Mouse (Mus musculus) olfactory bulb, adult 2 months (tissue): ENCODE measurements around the gene Rps29. TPM values are rescaled to one million over a fixed set of nuclear protein-coding genes. Genes with fewer than 3 reads are reported as not detected.

Experiments used
- H3K27ac ChIP-seq: fragments of 200-500 bp; 2 replicates; pipeline ENCODE4 v1.5.1; 2012; ENCODE audit warnings: low read depth, low read length; ENCODE audit not compliant: insufficient read depth
- H3K4me1 ChIP-seq: fragments of 200-500 bp; 2 replicates; pipeline ENCODE4 v1.6.1; 2012; ENCODE audit warnings: low read length; ENCODE audit not compliant: control insufficient read depth, insufficient read depth
- H3K4me3 ChIP-seq: fragments of 200-500 bp; 2 replicates; pipeline ENCODE4 v1.5.1; 2012; ENCODE audit warnings: mild to moderate bottlenecking, low read depth, low read length, moderate library complexity; ENCODE audit not compliant: insufficient read depth
- CTCF ChIP-seq: fragments of 200-500 bp; IDR thresholded peaks from 2 replicates; pipeline ENCODE4 v1.5.1; 2012; ENCODE audit warnings: low read depth, mild to moderate bottlenecking, low read length, moderate library complexity; ENCODE audit not compliant: insufficient read depth
- POLR2A ChIP-seq: fragments of 200-500 bp; IDR thresholded peaks from 2 replicates; pipeline ENCODE4 v1.6.1; 2012; ENCODE audit warnings: mild to moderate bottlenecking, low read depth, low read length, moderate library complexity; ENCODE audit not compliant: insufficient read depth
- WGBS: fragments of 180-500 bp; shearing (Covaris S2); methylation state at CpG from one replicate; pipeline ENCODE4 v1.1.7; 2018; 5-methylcytosine and 5-hydroxymethylcytosine counted together
- polyA plus RNA-seq: library from polyadenylated mRNA; stranded (reverse); fragments of >200 nt; gene quantifications from 2 replicates; pipeline ENCODE4 v1.2.4, GENCODE M21; 2012; ENCODE audit warnings: low replicate concordance; ENCODE audit not compliant: missing spikeins, insufficient read depth, insufficient read length

Rps29 gene
- polyA plus RNA-seq, 1 experiment, result not detected

DNA sequence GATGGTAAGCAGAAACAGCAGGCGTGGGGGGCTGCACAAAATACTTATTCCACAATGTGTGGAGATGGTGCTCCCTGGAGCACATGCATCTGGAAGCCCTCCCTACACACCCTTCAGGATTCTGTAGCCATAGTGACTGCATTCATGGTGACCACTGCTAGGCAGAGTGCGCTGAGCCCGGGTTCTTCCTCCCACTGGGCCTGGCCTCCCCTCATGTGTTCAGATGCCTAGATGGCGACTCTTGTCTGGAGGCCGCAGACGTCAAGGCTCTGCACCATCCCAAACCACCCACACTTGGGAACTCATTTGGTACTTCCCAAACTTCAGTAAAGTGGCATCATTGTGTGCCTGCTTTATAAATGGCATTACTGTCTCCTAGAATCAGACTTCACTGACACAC lies 15.5 kb downstream of the Rps29 start:
- 82% methylated on average over 6 of the region's 6 CpGs for WGBS
- Histone ChIP-seq H3K27ac (no peak overlapping the region), H3K4me3 (no peak overlapping the region), H3K4me1 (no peaks in the 10 kb centered on the region)
- no peak for TF ChIP-seq POLR2A
- no peak for TF ChIP-seq CTCF

DNA sequence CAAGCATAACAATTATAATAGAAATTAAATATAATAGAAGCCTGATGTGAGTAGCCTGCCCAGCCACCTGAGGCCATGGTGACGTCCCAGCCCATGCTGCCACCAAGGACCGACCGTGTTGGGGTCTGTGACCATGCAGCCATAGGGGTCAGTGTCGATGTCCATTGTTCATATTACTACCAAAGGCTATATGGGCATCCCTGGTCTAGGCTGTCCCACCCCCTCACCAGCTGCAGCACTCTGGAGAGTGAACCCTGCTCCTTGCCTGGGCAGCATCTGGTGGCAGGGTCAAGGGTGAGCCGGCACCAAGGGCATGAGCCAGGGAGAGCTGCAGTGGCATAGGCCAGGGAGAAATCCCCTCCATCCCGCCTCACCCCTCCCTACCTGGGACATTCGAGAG lies 19.1 kb downstream of the Rps29 start:
- Histone ChIP-seq H3K4me1 (no peaks in the 10 kb centered on the region), H3K27ac (no peak overlapping the region), H3K4me3 (no peak overlapping the region)
- TF ChIP-seq CTCF (no peak), POLR2A (no peak)
- 92% methylated on average over 7 of the region's 7 CpGs for WGBS

DNA sequence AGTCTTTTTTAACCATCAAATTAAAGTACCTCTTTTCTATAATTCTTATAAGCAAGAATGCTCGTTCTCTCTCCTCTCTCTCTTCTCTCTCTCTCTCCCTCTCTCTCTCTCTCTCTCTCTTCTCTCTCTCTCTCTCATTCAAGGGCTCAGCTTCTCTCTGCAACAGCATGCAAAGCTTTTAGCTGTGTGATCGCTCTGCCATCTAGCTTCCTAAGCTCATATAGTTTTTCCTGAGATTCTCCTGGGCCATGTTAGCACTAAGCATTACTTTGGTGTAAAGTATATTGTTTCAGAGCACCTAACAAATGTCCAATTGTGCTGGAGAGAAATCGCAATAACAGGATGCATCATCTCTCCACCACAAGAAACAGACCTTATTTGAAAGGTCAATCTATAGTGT lies 19.8 kb downstream of the Rps29 start:
- H3K4me3 ChIP-seq, result no peak overlapping the region
- 91% methylated on average over 3 of the region's 3 CpGs for WGBS
- no peak for TF ChIP-seq CTCF
- no peak for TF ChIP-seq POLR2A
- H3K4me1 ChIP-seq, result no peaks in the 10 kb centered on the region
- no peak overlapping the region for H3K27ac ChIP-seq

DNA sequence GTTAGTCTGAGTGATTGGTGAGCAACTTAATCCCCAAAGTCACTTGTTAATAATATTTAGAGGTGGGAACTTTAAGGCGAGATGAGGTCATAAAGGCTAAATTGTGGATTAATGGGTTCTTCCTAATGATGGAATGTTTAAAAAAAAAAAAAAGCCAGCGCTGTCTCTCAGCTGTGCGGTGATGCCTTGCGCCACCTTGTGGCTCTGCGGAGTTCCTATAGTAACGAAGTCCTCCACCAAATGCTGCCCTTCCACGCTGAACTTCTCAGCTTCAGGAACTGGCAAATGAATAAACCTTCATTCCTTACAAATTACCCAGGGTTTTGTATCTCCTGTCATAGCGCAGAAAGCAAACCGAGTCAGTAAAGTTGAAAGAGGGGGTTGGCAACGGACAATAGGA lies 27.0 kb downstream of the Rps29 start:
- no peak overlapping the region for H3K4me3 ChIP-seq
- 10% methylated on average over 10 of the region's 10 CpGs for WGBS
- peak; percentile 56 for TF ChIP-seq CTCF
- no peak for TF ChIP-seq POLR2A
- H3K4me1 ChIP-seq, result no peaks in the 10 kb centered on the region
- H3K27ac ChIP-seq, result no peak overlapping the region

DNA sequence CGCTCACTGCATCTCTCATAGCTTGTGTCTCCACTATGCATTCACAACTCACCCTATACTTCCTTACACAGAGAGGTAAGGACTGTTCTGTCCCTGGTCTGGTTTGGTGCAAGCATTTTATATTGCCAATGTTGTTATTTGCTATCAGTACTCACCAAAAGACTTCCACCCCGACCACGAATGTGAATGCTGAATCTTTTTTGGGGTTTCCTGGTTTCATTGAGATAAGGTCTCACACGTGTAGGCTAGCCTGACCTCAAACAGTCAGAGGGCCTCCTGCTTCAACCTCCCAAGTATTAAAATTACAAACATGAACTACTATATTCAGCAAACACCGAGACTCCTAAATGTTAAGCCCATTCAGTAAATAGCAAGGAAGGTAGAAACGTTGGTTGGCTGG lies 27.7 kb downstream of the Rps29 start:
- H3K4me1 ChIP-seq, result no peaks in the 10 kb centered on the region
- H3K4me3 ChIP-seq, result no peak overlapping the region
- WGBS, result 91% methylated on average over 6 of the region's 6 CpGs
- no peak overlapping the region for H3K27ac ChIP-seq
- TF ChIP-seq CTCF (no peak), POLR2A (no peak)

DNA sequence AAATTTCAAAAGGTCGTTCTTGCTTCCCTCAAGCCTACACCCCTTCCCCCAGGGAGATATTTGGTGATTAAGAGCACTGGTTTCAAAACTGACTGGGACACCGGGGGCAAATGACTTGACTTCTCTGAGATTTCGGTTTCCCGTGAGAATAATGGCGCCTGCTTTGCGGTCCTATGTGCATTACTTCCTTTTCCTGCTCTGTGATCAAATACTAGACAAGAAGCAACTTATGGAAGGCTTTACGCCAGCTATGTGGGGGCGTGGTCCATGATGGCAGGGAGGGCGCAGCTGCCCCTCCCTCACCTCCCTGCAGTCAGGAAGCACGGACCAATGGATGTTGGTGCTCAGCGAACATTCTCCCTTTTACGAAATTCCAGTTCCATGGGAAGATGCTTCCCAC lies 28.5 kb downstream of the Rps29 start:
- H3K4me3 ChIP-seq, result no peak overlapping the region
- WGBS, result 79% methylated on average over 12 of the region's 12 CpGs
- no peaks in the 10 kb centered on the region for H3K4me1 ChIP-seq
- TF ChIP-seq CTCF (no peak), POLR2A (no peak)
- no peak overlapping the region for H3K27ac ChIP-seq

DNA sequence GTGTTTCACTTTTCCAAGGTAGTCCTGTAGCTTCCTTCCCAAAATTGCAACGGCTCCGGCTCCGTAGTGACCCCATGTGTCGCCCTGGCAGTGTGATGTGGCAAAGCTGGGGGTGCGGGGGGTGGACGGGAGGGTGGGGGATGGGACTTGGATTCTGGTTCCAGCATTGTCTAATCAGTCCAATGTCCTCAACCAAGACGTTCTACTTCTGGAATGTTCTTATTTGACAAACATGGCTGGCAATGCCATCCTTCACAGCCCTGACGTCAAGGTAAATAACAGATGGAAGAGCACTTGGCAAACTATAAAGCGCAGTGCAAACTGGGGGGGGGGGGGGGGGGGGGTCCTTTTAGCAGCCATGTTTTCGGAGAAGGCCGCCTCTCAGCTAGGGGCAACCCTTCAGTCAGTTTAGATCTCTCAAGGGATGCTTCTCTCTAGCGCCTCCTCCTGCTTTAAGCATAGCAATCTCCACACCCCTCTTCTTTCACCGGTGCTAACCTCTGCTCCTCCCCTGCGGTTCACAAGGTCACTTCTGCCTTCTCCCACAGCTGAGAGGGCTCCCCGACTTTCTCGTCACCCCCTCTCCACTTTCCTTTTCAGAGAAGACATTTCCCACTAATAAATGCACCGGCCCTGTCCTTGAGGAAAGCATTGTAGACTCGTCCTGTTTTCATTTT lies 29.2 kb downstream of the Rps29 start:
- 54% methylated on average over 18 of the region's 18 CpGs for WGBS
- H3K4me1 ChIP-seq, result no peaks in the 10 kb centered on the region
- no peak overlapping the region for H3K4me3 ChIP-seq
- H3K27ac ChIP-seq, result no peak overlapping the region
- no peak for TF ChIP-seq CTCF

DNA sequence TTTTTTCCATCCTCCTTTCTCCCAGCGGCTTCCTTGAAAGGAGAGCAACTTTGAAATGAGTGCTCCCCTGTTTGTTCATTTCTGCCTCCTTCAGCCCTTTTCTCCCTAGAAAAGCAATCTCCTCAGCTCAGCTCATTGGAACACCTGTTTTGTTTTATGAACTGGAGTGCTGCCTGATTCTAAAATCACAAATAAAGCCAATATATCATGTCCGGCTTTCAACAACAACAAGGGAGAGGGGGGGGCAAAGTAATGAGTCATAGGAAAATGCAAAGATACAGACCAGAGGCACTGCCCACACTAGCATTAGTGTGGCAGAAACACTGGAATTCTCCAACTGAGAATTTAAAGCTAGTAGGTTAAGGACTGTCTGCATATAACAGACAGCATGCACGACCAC lies 31.4 kb downstream of the Rps29 start:
- TF ChIP-seq CTCF (no peak), POLR2A (no peak)
- Histone ChIP-seq H3K27ac (no peak overlapping the region), H3K4me3 (no peak overlapping the region), H3K4me1 (no peaks in the 10 kb centered on the region)
- 70% methylated on average over 3 of the region's 3 CpGs for WGBS

DNA sequence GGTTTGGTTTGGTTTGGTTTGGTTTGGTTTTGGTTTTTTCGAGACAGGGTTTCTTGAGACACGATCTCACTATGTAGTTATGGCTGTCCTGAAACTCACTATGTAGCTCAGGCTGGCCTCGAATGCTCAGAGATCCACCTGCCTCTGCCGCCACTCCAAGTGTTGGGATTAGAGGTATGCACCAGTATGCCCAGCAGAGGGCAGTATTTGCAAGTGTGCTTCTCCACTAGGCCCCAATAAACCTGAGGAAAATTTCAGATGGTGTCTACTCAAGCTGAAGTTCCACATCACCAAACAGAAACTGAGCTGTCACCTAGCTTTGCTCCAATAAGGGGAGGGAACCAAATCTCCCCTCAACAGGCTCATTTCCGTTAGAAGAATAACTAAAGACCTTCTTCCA lies 31.8 kb downstream of the Rps29 start:
- 88% methylated on average over 5 of the region's 5 CpGs for WGBS

DNA sequence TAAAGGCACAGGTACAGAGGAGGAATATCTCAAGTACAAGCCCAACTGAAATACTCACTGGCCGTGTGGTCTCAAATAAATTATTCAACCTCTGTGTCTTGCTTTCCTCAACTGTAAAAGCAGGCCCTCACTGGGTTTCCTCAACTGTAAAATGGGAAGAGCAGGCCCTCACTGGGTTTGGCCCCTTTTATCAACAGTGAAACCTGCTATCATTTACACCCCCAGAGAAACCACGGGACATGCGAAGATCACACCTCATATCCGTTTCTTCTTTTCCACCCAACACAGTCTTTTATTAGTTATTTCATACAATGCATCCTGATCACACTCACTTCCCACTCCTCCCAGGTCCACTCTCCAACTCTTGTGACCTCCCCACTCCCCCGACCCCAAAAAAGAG lies 33.9 kb downstream of the Rps29 start:
- WGBS, result 90% methylated on average over 5 of the region's 5 CpGs
- no peak overlapping the region for H3K27ac ChIP-seq
- no peak for TF ChIP-seq CTCF
- TF ChIP-seq POLR2A, result no peak
- no peaks in the 10 kb centered on the region for H3K4me1 ChIP-seq
- no peak overlapping the region for H3K4me3 ChIP-seq

More for the DNA sequence above, 31.8 kb downstream of the Rps29 start:
- Histone ChIP-seq H3K27ac (no peak overlapping the region), H3K4me3 (no peak overlapping the region), H3K4me1 (no peaks in the 10 kb centered on the region)
- no peak for TF ChIP-seq POLR2A
- TF ChIP-seq CTCF, result no peak
